Mouse (Mus musculus) spleen, adult 2 months (tissue): ENCODE measurements around the gene Mcur1. TPM values are rescaled to one million over a fixed set of nuclear protein-coding genes. Genes with fewer than 3 reads are reported as not detected.

ENCODE experiments used
- DNase-seq, 2 experiments: peaks; one replicate each; pipeline versions ENCODE4 v3.0.0 to v3.0.0-alpha.2; 2012 to 2021; ENCODE audit warnings: low spot score in 2 of 2, low read depth in 1 of 2
- H3K27ac ChIP-seq: fragments of 200-500 bp; 2 replicates; pipeline ENCODE4 v1.5.1; 2012; ENCODE audit warnings: low read length, inconsistent platforms; ENCODE audit not compliant: insufficient read depth
- H3K27me3 ChIP-seq: fragments of 200-500 bp; 2 replicates; pipeline ENCODE4 v1.6.1; 2012; ENCODE audit warnings: mild to moderate bottlenecking, moderate library complexity, low read length, inconsistent platforms; ENCODE audit not compliant: control insufficient read depth, insufficient read depth
- H3K36me3 ChIP-seq: fragments of 200-500 bp; 2 replicates; pipeline ENCODE4 v1.6.1; 2012; ENCODE audit warnings: mild to moderate bottlenecking, low read length, inconsistent platforms; ENCODE audit not compliant: control insufficient read depth, insufficient read depth
- H3K4me1 ChIP-seq: fragments of 200-500 bp; 2 replicates; pipeline ENCODE4 v1.6.1; 2011; ENCODE audit warnings: inconsistent platforms; ENCODE audit not compliant: control insufficient read depth, insufficient read depth, insufficient read length
- H3K4me3 ChIP-seq: fragments of 200-500 bp; 2 replicates; pipeline ENCODE4 v1.5.1; 2011; ENCODE audit warnings: mild to moderate bottlenecking, inconsistent platforms; ENCODE audit not compliant: insufficient read depth, insufficient read length; ENCODE audit errors: extremely low read depth
- CTCF ChIP-seq: fragments of 200-500 bp; IDR thresholded peaks from 2 replicates; pipeline ENCODE4 v1.5.1; 2011; ENCODE audit warnings: mild to moderate bottlenecking, inconsistent platforms; ENCODE audit not compliant: insufficient read depth, insufficient read length, insufficient replicate concordance; ENCODE audit errors: extremely low read depth
- POLR2A ChIP-seq: fragments of 200-500 bp; IDR thresholded peaks from 2 replicates; pipeline ENCODE4 v1.6.1; 2011; ENCODE audit warnings: low read depth, low read length, inconsistent platforms
- WGBS: fragments of 180-500 bp; shearing (Covaris S2); methylation state at CpG from one replicate; pipeline ENCODE4 v1.1.7; 2018; 5-methylcytosine and 5-hydroxymethylcytosine counted together
- polyA plus RNA-seq: library from polyadenylated mRNA; depleted of rRNA; stranded (reverse); fragments of >200 nt; gene quantifications from 2 replicates; pipeline ENCODE4 v1.2.3, GENCODE M21; 2012

Mcur1 gene
- polyA plus RNA-seq, 1 experiment, result 10.0 TPM

GRCm38 (mm10) chr13:43516931-43517330 is 43.1 kb downstream of the Mcur1 start:
- TF ChIP-seq POLR2A (no peak), CTCF (no peak)
- Histone ChIP-seq H3K27me3 (no peaks in the 10 kb centered on the region), H3K4me3 (no peak overlapping the region), H3K4me1 (no peaks in the 10 kb centered on the region), H3K36me3 (no peaks in the 10 kb centered on the region), H3K27ac (no peak overlapping the region)
- DNase-seq, result no peak
- WGBS, result 89% methylated on average over 6 of the region's 6 CpGs

- H3K36me3 ChIP-seq, result no peaks in the 10 kb centered on the region
- no peak overlapping the region for H3K4me3 ChIP-seq
- no peaks in the 10 kb centered on the region for H3K27me3 ChIP-seq
- H3K27ac ChIP-seq, result no peak overlapping the region
- WGBS, result 86% methylated on average over 5 of the region's 5 CpGs
- TF ChIP-seq CTCF (no peak), POLR2A (no peak)
- DNase-seq, result no peak
- H3K4me1 ChIP-seq, result no peaks in the 10 kb centered on the region
These were observed 43.9 kb downstream of the Mcur1 start for GRCm38 (mm10) chr13:43516119-43516518.

- peak in 1 of 2 experiments; percentile 14 for DNase-seq
- Histone ChIP-seq H3K27ac (no peak overlapping the region), H3K4me1 (no peaks in the 10 kb centered on the region), H3K36me3 (no peaks in the 10 kb centered on the region), H3K27me3 (no peaks in the 10 kb centered on the region), H3K4me3 (no peak overlapping the region)
- no peak for TF ChIP-seq POLR2A
- TF ChIP-seq CTCF, result no peak
- 30% methylated on average over 8 of the region's 8 CpGs for WGBS
These were observed 45.0 kb downstream of the Mcur1 start for GRCm38 (mm10) chr13:43514950-43515358.

GRCm38 (mm10) chr13:43512736-43513135 is 47.3 kb downstream of the Mcur1 start:
- Histone ChIP-seq H3K4me3 (no peak overlapping the region), H3K4me1 (no peaks in the 10 kb centered on the region), H3K27me3 (no peaks in the 10 kb centered on the region), H3K27ac (no peak overlapping the region), H3K36me3 (no peaks in the 10 kb centered on the region)
- 94% methylated on average over 3 of the region's 3 CpGs for WGBS
- TF ChIP-seq POLR2A (no peak), CTCF (no peak)
- no peak for DNase-seq

- WGBS, result 92% methylated on average over 3 of the region's 3 CpGs
- DNase-seq, result no peak
- H3K27ac ChIP-seq, result no peak overlapping the region
- H3K36me3 ChIP-seq, result no peaks in the 10 kb centered on the region
- no peaks in the 10 kb centered on the region for H3K27me3 ChIP-seq
- TF ChIP-seq CTCF (no peak), POLR2A (no peak)
- no peaks in the 10 kb centered on the region for H3K4me1 ChIP-seq
- no peak overlapping the region for H3K4me3 ChIP-seq
These were observed 54.2 kb downstream of the Mcur1 start for GRCm38 (mm10) chr13:43505798-43506197.

GRCm38 (mm10) chr13:43503395-43503850 is 56.6 kb downstream of the Mcur1 start:
- Histone ChIP-seq H3K4me3 (peak overlapping the region; percentile 37; the same call in 1 of the 2 replicates), H3K27me3 (no peaks in the 10 kb centered on the region), H3K36me3 (no peaks in the 10 kb centered on the region), H3K4me1 (peaks cover 4% of the 10 kb centered on the region; the same call in 1 of the 2 replicates), H3K27ac (no peak overlapping the region)
- TF ChIP-seq CTCF, result no peak
- no peak for TF ChIP-seq POLR2A
- WGBS, result 6% methylated on average over 19 of the region's 19 CpGs
- peak in 1 of 2 experiments; percentile 54 for DNase-seq

GRCm38 (mm10) chr13:43501601-43502000 is 58.4 kb downstream of the Mcur1 start:
- Histone ChIP-seq H3K36me3 (no peaks in the 10 kb centered on the region), H3K27ac (no peak overlapping the region), H3K27me3 (no peaks in the 10 kb centered on the region), H3K4me1 (peaks cover 4% of the 10 kb centered on the region; the same call in 1 of the 2 replicates), H3K4me3 (no peak overlapping the region)
- no peak for DNase-seq
- TF ChIP-seq CTCF (no peak), POLR2A (no peak)
- 94% methylated on average over 5 of the region's 5 CpGs for WGBS
